ENCODE assay signal across 11 mouse cellular contexts in the genomic region with DNA sequence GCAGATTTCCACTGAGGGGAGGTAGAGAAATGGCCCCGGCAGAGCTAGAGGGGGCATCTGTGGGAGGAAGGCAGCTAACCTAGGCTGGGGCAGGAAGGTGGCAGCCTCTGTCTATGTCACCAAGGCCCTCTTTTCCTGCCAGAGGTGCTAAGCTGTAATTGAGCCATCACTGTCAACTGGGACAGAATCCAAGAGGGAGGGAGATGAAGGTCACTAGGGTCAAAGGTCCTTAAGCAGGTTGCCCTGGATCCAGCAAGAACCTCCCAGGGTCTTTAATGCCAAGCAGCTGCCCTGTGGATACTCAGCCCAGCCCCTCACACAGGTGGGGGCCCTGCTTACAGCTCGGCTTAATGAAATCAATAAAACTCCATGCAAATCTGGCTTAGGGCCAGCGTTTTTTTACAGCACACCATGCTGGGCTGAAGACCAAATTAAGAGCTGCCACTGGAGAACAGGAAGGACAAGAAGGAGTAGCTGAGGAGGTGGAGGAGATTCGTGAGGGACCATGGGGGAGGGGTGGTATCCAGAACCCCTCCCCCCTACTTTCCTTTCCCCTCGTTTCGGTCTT. TPM values are rescaled to one million over a fixed set of nuclear protein-coding genes. Genes with fewer than 3 reads are reported as not detected.
DNase-seq lines count a peak whose midpoint lies in the region; ATAC-seq and TF ChIP-seq lines count a peak whose summit lies in the region.
"Had no signal": no experiment of that assay in that cellular context is flagged by ENCODE, and none has a peak within 500 bp of the region (broad histone marks: within the 10 kb centered on the region; RNA-seq: fewer than 3 reads in every experiment).

No protein-coding gene starts in this region.

- DNase-seq in embryonic facial prominence, embryonic 14.5 days (ENCODE audit: low spot score), result peak; percentile 47
- no peak for DNase-seq in embryonic facial prominence, embryonic 10.5 days (ENCODE audit: low spot score)
- DNase-seq in kidney, postnatal 0 days (ENCODE audit: low spot score), result no peak
- no peak for DNase-seq in kidney, postnatal 14 days
- DNase-seq in right cerebral cortex, postnatal 14 days, result peak; percentile 22
- DNase-seq in right cerebral cortex, postnatal 4 days, result no peak
- DNase-seq in frontal cortex, postnatal 14 days (ENCODE audit: low spot score in 2 of 2), result no peak
- DNase-seq: cerebellum, postnatal 10 days; thymus, adult 18-20 months had no signal

- H3K9me3 ChIP-seq in embryonic facial prominence, embryonic 14.5 days (ENCODE audit: control insufficient read depth, low read length), result peaks cover 6% of the 10 kb centered on the region; the same call in 1 of the 2 replicates
- peaks cover 12% of the 10 kb centered on the region for H3K9me3 ChIP-seq in embryonic facial prominence, embryonic 10.5 days
- H3K9me3 ChIP-seq in kidney, postnatal 0 days (replicated peaks; ENCODE audit: low read length), result no peaks in the 10 kb centered on the region
- H3K9me3 ChIP-seq in neural tube, embryonic 15.5 days (replicated peaks), result no peaks in the 10 kb centered on the region; the same call in 1 of the 2 replicates

- H3K36me3 ChIP-seq in embryonic facial prominence, embryonic 14.5 days (ENCODE audit: control insufficient read depth, insufficient read depth, low read length), result no peaks in the 10 kb centered on the region
- H3K36me3 ChIP-seq in embryonic facial prominence, embryonic 10.5 days (replicated peaks), result no peaks in the 10 kb centered on the region
- no peaks in the 10 kb centered on the region for H3K36me3 ChIP-seq in kidney, postnatal 0 days (ENCODE audit: insufficient read depth, low read length)
- H3K36me3 ChIP-seq in neural tube, embryonic 15.5 days, result no peaks in the 10 kb centered on the region
- H3K36me3 ChIP-seq: heart, embryonic 10.5 days had no signal

- TF ChIP-seq CTCF in kidney, postnatal 0 days (IDR thresholded peaks at IDR 0.05; ENCODE audit: low read depth), result no peak

- no peak overlapping the region for H3K4me3 ChIP-seq in embryonic facial prominence, embryonic 14.5 days (ENCODE audit: low read depth, low read length)
- H3K4me3 ChIP-seq in embryonic facial prominence, embryonic 10.5 days, result no peak overlapping the region
- no peak overlapping the region for H3K4me3 ChIP-seq in kidney, postnatal 0 days (replicated peaks; ENCODE audit: low read depth, low read length)
- no peak overlapping the region for H3K4me3 ChIP-seq in neural tube, embryonic 15.5 days (replicated peaks)
- H3K4me3 ChIP-seq: heart, embryonic 10.5 days had no signal

- H3K27ac ChIP-seq in embryonic facial prominence, embryonic 14.5 days (replicated peaks; ENCODE audit: low read depth, low read length), result no peak overlapping the region
- H3K27ac ChIP-seq in embryonic facial prominence, embryonic 10.5 days (replicated peaks), result no peak overlapping the region
- no peak overlapping the region for H3K27ac ChIP-seq in kidney, postnatal 0 days
- H3K27ac ChIP-seq in neural tube, embryonic 15.5 days (replicated peaks), result no peak overlapping the region
- H3K27ac ChIP-seq: heart, embryonic 10.5 days had no signal

- no peaks in the 10 kb centered on the region for H3K27me3 ChIP-seq in embryonic facial prominence, embryonic 14.5 days (replicated peaks; ENCODE audit: control insufficient read depth, insufficient read depth, low read length)
- H3K27me3 ChIP-seq in embryonic facial prominence, embryonic 10.5 days (replicated peaks; ENCODE audit: low read depth, poor library complexity, severe bottlenecking), result no peaks in the 10 kb centered on the region
- no peaks in the 10 kb centered on the region for H3K27me3 ChIP-seq in kidney, postnatal 0 days (ENCODE audit: insufficient read depth, low read length)
- no peaks in the 10 kb centered on the region for H3K27me3 ChIP-seq in neural tube, embryonic 15.5 days (replicated peaks)

- ATAC-seq in embryonic facial prominence, embryonic 14.5 days (ENCODE audit: low read depth), result no peak
- peak; percentile 45; the same call in 1 of the 2 replicates for ATAC-seq in kidney, postnatal 0 days (replicated peaks; ENCODE audit: low FRiP score, low read depth)
- peak; percentile 39 for ATAC-seq in neural tube, embryonic 15.5 days (ENCODE audit: low FRiP score)

- 17% methylated on average over 6 of the region's 6 CpGs for WGBS in embryonic facial prominence, embryonic 14.5 days
- 27% methylated on average over 6 of the region's 6 CpGs for WGBS in embryonic facial prominence, embryonic 10.5 days
- 8% methylated on average over 6 of the region's 6 CpGs for WGBS in kidney, postnatal 0 days
- 26% methylated on average over 6 of the region's 6 CpGs for WGBS in neural tube, embryonic 15.5 days

- no peak overlapping the region for H3K9ac ChIP-seq in embryonic facial prominence, embryonic 14.5 days (ENCODE audit: low read depth, low read length)
- no peak overlapping the region for H3K9ac ChIP-seq in kidney, postnatal 0 days (ENCODE audit: low read depth, low read length)
- H3K9ac ChIP-seq in neural tube, embryonic 15.5 days (replicated peaks), result no peak overlapping the region

- no peak overlapping the region for H3K4me2 ChIP-seq in embryonic facial prominence, embryonic 14.5 days (ENCODE audit: low read depth, low read length)
- no peak overlapping the region for H3K4me2 ChIP-seq in kidney, postnatal 0 days (ENCODE audit: low read length)
- no peak overlapping the region for H3K4me2 ChIP-seq in neural tube, embryonic 15.5 days

- H3K4me1 ChIP-seq in embryonic facial prominence, embryonic 14.5 days (ENCODE audit: control insufficient read depth, insufficient read depth, low read length), result peaks cover 6% of the 10 kb centered on the region; the same call in 1 of the 2 replicates
- peaks cover 29% of the 10 kb centered on the region for H3K4me1 ChIP-seq in embryonic facial prominence, embryonic 10.5 days
- 0 out of 2 replicates have a peak, but pooled peaks cover 7% of the 10 kb centered on the region for H3K4me1 ChIP-seq in kidney, postnatal 0 days (replicated peaks; ENCODE audit: insufficient read depth, low read length)
- H3K4me1 ChIP-seq in neural tube, embryonic 15.5 days, result peaks cover 10% of the 10 kb centered on the region; the same call in 1 of the 2 replicates

RNA-seq across cellular contexts. Expression of a gene that starts 29.5 kb away (rescaled TPM):
- polyA plus RNA-seq in embryonic facial prominence, embryonic 14.5 days (2014; fragmentation: Nextera tagmentation; extraction: Ambion mirVana), result 25.8 and 26.4 TPM in 2 replicates
- polyA plus RNA-seq in embryonic facial prominence, embryonic 10.5 days (2016; fragmentation: Nextera tagmentation; extraction: Ambion mirVana), result 16.4 and 17.0 TPM in 2 replicates
- polyA plus RNA-seq in kidney, postnatal 0 days (2015; fragmentation: Nextera tagmentation; extraction: Ambion mirVana), result 356 and 370 TPM in 2 replicates
- 48.6 and 52.2 TPM in 2 replicates for polyA plus RNA-seq in neural tube, embryonic 15.5 days (2015; fragmentation: Nextera tagmentation; extraction: Ambion mirVana)

Comparison
In these comparisons a context has a peak if more than half of its experiments do, and no peak if none do; other contexts are left out.
1. DNase-seq: peak in embryonic facial prominence, embryonic 14.5 days (single experiment) and right cerebral cortex, postnatal 14 days (single experiment); none in embryonic facial prominence, embryonic 10.5 days (single experiment), kidney, postnatal 0 days (single experiment), kidney, postnatal 14 days (single experiment), right cerebral cortex, postnatal 4 days (single experiment) and frontal cortex, postnatal 14 days (0 of 2).